Mouse (Mus musculus) olfactory bulb, adult 2 months (tissue): ENCODE measurements around the gene C1qtnf6. TPM values are rescaled to one million over a fixed set of nuclear protein-coding genes. Genes with fewer than 3 reads are reported as not detected.

Experiments
- H3K27ac ChIP-seq: fragments of 200-500 bp; 2 replicates; pipeline ENCODE4 v1.5.1; 2012; ENCODE audit warnings: low read depth, low read length; ENCODE audit not compliant: insufficient read depth
- H3K4me1 ChIP-seq: fragments of 200-500 bp; 2 replicates; pipeline ENCODE4 v1.6.1; 2012; ENCODE audit warnings: low read length; ENCODE audit not compliant: control insufficient read depth, insufficient read depth
- H3K4me3 ChIP-seq: fragments of 200-500 bp; 2 replicates; pipeline ENCODE4 v1.5.1; 2012; ENCODE audit warnings: mild to moderate bottlenecking, low read depth, low read length, moderate library complexity; ENCODE audit not compliant: insufficient read depth
- CTCF ChIP-seq: fragments of 200-500 bp; IDR thresholded peaks from 2 replicates; pipeline ENCODE4 v1.5.1; 2012; ENCODE audit warnings: low read depth, mild to moderate bottlenecking, low read length, moderate library complexity; ENCODE audit not compliant: insufficient read depth
- POLR2A ChIP-seq: fragments of 200-500 bp; IDR thresholded peaks from 2 replicates; pipeline ENCODE4 v1.6.1; 2012; ENCODE audit warnings: mild to moderate bottlenecking, low read depth, low read length, moderate library complexity; ENCODE audit not compliant: insufficient read depth
- WGBS: fragments of 180-500 bp; shearing (Covaris S2); methylation state at CpG from one replicate; pipeline ENCODE4 v1.1.7; 2018; 5-methylcytosine and 5-hydroxymethylcytosine counted together
- polyA plus RNA-seq: library from polyadenylated mRNA; stranded (reverse); fragments of >200 nt; gene quantifications from 2 replicates; pipeline ENCODE4 v1.2.4, GENCODE M21; 2012; ENCODE audit warnings: low replicate concordance; ENCODE audit not compliant: missing spikeins, insufficient read depth, insufficient read length

The C1qtnf6 gene
- polyA plus RNA-seq, 1 experiment: not detected

DNA sequence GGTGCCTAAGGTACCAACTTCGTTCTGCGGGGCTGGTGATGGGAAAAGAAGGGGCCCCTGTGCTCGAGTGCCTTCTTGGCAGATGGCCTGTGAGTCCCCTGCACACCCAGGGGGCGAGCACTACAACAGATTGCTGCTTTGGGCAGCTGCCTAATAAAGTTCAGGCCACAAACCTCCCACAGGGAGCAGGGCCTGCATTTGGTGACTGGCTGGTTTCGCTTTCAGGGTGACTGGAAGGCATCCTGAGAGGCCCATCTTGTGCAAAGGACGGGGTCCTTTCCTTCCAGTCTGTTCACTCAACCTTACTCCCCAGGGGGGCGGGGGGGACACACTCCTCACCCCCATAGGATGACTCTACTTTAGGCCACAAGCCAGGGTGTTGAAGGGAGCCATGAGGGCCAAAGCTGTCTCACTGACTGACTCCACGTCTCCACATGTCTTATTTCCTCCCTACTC lies 21.1 kb downstream of the C1qtnf6 start:
- TF ChIP-seq CTCF (no peak), POLR2A (no peak)
- Histone ChIP-seq H3K4me3 (no peak overlapping the region), H3K4me1 (peaks cover 2% of the 10 kb centered on the region; the same call in 1 of the 2 replicates), H3K27ac (no peak overlapping the region)
- 76% methylated on average over 8 of the region's 8 CpGs for WGBS

DNA sequence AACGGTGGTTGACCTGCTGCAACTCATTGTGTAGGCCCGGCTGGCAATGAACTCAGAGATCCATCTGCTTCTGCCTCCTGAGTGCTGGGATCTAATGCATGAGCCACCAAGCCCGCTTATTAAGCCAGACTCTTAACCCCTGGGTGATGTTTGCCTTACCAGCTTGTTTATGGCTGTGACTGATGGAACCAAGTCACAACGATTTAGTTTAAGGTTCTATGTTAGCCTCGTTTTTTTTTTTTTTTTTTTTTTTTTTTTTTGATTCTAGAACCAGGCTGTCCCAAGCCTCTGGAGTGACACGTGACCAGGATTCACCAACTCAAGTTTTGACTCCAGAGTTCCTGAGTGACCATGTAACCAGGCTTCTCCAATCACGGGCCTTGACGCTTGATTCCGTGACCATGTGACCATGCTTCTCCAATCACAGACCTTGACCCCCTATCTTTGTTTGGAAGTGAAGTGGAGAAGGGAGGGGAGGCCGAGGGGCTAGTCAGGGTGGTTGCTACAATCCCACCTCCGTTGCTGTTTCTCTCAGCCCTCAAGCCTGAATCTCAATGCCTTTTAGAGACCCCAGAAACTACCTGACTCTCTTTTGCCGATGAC lies 21.8 kb downstream of the C1qtnf6 start:
- no peak for TF ChIP-seq POLR2A
- no peak for TF ChIP-seq CTCF
- H3K4me1 ChIP-seq: no peaks in the 10 kb centered on the region
- 67% methylated on average over 12 of the region's 12 CpGs for WGBS

DNA sequence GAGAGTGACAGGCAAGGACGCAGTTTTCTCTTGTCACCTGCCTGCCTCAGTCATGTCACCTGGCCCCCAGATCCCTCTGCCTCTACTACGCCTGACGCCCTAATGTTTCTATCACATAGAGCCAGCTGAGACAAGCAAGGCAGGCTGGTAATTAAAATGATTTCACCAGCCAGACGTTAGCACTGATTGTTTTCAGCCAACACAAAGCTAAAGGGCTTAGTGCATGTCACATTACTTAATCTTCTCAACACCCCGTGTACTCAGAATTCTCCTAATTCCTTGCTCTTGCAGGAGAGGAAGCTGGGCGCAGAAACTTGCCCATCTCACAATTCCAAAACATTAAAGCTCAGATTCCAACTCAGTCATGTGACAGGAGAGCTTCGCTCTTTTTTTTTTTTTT lies 22.8 kb downstream of the C1qtnf6 start:
- WGBS: 55% methylated on average over 7 of the region's 7 CpGs
- no peak for TF ChIP-seq POLR2A
- TF ChIP-seq CTCF: no peak
- H3K27ac ChIP-seq: no peak overlapping the region
- no peaks in the 10 kb centered on the region for H3K4me1 ChIP-seq
- H3K4me3 ChIP-seq: no peak overlapping the region

More for the DNA sequence above, 21.8 kb downstream of the C1qtnf6 start:
- Histone ChIP-seq H3K4me3 (no peak overlapping the region), H3K27ac (no peak overlapping the region)

DNA sequence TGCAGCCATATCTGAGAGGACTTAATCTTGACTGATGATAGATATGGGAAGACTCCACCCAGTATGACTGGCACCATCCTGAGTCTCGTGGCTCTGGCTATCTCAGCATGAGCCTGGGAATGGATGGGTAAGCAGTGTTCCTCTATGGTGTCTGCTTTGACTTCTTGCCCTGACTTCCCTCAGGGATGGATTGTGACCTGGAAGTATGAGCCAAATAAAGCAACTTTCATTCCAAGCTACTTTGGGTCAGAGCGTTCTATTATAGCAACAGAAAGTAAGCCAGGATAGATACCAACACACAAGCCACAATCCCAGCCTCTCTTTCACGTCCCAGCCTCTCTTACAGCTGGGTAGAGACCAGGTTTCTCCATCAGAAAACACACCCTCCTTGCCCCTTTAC lies 25.7 kb downstream of the C1qtnf6 start:
- Histone ChIP-seq H3K27ac (no peak overlapping the region), H3K4me3 (no peak overlapping the region), H3K4me1 (no peaks in the 10 kb centered on the region)
- WGBS: 84% methylated on average over 3 of the region's 3 CpGs
- TF ChIP-seq CTCF: no peak
- no peak for TF ChIP-seq POLR2A

DNA sequence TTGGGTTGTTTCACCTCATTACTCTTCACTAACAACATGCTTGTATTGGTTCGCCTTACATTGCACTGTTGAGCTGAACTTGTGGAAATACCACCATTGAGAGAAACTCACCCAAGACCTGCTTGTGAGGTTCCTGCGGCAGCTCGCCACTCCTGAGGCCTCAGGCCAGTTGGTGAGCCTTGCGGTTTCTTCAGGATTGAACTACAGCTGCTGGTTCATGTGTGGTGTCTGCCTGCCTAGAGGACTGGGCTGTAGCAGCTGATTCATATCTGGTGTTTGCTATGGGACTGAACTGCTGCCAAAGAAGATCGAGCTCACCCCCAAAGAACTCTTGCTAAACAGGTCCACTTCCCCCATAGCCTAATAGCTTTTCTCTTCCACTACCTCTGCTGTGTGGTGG lies 26.4 kb downstream of the C1qtnf6 start:
- WGBS: 95% methylated on average over 5 of the region's 5 CpGs
- no peak for TF ChIP-seq CTCF
- no peak for TF ChIP-seq POLR2A
- H3K27ac ChIP-seq: no peak overlapping the region
- no peak overlapping the region for H3K4me3 ChIP-seq
- H3K4me1 ChIP-seq: no peaks in the 10 kb centered on the region

DNA sequence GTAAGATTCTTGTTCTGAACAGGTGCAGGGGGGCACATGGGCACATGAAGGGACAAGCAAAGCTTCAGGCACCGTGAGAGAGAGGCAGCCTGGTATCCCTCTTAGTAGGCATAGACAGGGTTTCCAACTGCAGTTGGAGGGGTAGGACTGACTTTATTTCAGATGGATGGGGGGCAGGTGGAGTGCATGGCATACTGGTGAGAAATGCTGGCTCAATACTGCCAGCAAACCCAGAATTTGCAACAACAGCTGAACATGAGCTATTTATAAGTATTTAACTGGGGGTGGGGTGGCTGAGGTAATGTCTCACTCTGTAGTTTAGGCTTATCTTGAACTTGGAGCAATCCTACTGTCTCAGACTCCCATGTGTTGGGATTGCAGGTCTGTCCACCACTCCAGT lies 27.2 kb downstream of the C1qtnf6 start:
- H3K4me1 ChIP-seq: no peaks in the 10 kb centered on the region
- H3K27ac ChIP-seq: no peak overlapping the region
- H3K4me3 ChIP-seq: no peak overlapping the region
- TF ChIP-seq CTCF: no peak
- no peak for TF ChIP-seq POLR2A
- 67% methylated on average over 1 of the region's 1 CpGs for WGBS

DNA sequence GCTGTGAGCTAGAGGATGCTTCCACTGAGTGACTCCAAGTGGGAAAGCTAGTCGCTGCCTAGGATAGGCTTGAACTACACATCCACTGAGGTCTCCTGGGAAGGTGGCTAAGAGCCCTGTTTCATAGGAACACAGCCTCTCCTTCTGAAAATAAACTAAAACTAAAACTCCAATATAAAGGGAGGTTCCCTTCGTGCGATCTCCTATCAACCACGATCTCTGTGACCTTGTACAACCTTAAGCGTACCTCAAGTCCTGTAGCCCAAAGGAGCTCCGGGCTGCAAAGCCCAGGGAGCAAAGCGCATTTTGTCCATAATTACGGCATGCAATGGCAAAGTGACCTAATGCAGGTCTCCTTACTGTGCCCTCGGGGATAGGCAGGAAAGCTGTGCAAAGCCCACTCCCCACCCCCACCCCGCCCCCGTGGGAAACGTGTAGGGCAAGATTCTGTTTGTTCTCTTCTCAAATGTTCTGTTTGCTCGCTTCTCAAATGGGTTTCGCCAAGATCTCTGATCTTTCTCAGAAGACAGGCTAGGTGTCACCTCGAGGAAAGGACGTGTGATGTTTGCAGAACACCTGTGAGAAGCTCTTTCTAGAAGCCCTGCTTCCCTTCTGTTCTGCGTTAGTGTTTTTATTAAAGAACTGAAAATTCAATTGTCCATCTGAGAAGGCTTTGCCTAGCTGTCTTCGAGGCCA lies 28.6 kb downstream of the C1qtnf6 start:
- Histone ChIP-seq H3K4me1 (no peaks in the 10 kb centered on the region), H3K4me3 (no peak overlapping the region), H3K27ac (no peak overlapping the region)
- no peak for TF ChIP-seq CTCF
- no peak for TF ChIP-seq POLR2A
- 84% methylated on average over 18 of the region's 18 CpGs for WGBS

DNA sequence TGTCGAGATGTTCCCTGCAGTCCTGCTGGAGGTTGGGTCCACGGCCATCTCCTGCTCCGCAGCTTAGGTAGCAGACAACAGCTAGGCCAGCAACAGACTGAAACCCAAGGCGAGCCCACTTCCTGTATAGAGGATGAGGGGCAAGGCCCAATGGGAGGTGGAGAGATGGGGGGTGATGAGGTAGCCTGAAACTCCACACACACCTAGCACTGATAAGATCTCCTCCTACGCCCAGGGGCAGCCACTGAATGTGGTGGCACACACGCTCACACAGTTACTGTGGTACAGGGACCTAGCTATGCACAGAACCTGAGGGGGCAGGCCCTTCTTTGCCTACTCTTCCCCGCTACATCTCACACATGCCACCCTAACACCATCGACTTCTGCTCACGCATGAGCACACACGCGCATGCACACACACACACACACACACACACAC lies 36.2 kb downstream of the C1qtnf6 start, which contains the start of gene Il2rb:
Gene Il2rb, minus strand, starts transcription at position 304 of the 439 bp plus-strand sequence.
- Histone ChIP-seq H3K27ac (no peak within 1 kb of the TSS), H3K4me3 (no peak within 1 kb of the TSS), H3K4me1 (no peaks in the 10 kb centered on the region; the same call in 1 of the 2 replicates)
- no peak for TF ChIP-seq POLR2A
- no peak for TF ChIP-seq CTCF
- 95% methylated on average over 11 of the region's 11 CpGs for WGBS

DNA sequence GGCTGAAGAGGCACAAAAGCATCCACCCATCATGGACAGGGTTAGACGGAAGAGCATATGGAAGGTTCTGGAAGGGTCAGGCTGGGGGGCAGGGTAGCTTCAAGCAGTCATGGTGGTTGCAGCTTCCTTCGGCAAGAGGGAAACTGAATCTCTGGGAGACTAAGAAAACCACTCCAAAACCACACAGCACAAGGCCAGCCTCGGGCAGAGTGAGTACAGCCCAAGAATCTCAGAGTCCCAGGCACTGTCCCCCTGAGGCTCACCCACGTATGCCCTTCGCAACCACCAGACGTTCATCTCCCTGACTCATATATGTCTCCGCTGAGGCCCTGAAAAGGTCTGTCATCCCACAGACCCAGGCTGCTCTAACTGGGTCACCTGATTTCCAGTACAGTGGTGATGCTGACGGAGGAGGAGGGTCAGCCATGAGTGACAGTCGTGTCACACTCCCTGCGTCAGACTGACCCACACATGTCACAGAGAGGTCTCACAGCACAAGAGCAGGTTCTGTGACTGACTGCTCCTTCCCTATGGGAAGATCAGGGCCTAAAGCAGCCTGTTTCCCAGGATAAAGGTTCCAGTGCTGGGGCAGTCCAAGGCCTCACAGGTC lies 37.7 kb downstream of the C1qtnf6 start:
- no peaks in the 10 kb centered on the region; the same call in 1 of the 2 replicates for H3K4me1 ChIP-seq

More for the DNA sequence above, 37.7 kb downstream of the C1qtnf6 start:
- WGBS: 87% methylated on average over 10 of the region's 10 CpGs
- Histone ChIP-seq H3K4me3 (no peak overlapping the region), H3K27ac (no peak overlapping the region)
- TF ChIP-seq POLR2A (no peak), CTCF (no peak)
